Mouse (Mus musculus) B cell, adult (primary cell): ENCODE measurements around the gene Olfr10. TPM values are rescaled to one million over a fixed set of nuclear protein-coding genes. Genes with fewer than 3 reads are reported as not detected.

Source experiments
- total RNA-seq: library from RNA; stranded (reverse); gene quantifications from 4 replicates; pipeline ENCODE4 v1.2.4, GENCODE M21; 2023; ENCODE audit not compliant: inconsistent age

Olfr10 gene
- not detected in 4 replicates for total RNA-seq

DNA sequence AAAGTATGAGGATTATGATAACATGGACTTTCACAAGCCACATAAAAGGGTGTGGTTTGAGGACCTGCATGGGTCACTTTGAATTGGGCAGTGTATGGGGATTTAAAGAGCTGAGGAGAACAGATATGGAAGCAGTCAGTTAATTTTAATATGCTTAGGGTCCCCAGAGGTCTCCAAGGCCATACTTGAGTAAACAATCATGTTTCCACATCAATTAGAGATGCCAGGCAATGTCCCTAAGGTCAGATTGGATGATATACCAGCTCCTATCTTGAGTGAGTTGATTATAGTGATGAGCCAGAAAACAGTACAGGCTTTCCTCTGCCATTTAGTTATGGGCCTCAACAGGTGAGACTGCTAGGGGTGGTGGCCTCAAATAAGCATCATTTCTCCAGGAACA lies at the start of gene Olfr10:
Gene Olfr10, plus strand, starts transcription at position 301 of the 400 bp plus-strand sequence.

DNA sequence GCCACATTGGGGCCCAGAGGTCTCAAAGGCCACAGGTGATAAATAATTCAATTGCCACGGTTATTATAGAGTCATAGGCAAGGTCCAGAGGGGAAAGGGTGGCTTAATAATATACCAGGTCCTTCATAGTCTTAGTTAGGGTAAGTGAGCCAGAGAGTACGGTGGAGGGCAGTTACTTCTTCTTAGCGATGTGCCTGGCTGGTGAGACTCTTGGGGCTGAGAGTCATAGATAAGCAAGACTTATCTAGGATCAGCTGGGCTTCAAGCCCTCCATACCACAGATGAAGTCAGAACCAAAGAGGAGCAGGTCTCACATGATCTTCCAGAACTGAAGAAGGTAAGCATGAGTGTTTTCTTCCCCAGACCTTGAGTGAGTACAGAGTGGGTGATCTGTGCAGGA lies 26.3 kb upstream of the Olfr10 start, which contains the start of gene Olfr1393:
Gene Olfr1393, plus strand, starts transcription at position 83 of the 400 bp plus-strand sequence.

GRCm38 (mm10) chr11:49284982-49285381 lies 19.6 kb upstream of the Olfr10 start, which contains the start of gene Olfr1392:
Gene Olfr1392, plus strand, starts transcription at chr11:49285282.

DNA sequence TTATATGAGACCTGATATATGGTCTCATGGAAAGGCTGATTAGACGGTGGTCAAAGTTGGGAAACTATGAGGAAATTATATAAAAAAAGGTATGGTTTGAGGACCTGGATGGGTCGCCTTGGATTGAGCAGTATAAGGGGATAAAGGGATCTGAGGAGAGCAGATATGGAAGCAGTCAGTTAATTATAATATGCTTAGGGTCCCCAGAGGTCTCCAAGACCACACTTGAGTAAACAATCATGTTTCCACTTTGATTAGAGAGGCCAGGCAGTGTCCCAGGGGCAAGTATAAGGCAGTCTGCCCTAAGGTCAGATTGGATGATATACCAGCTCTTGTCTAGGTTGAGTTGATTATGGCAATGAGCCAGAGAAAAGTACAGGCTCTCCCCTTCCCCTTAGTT lies 17.9 kb downstream of the Olfr10 start, which contains the start of gene Olfr1391:
Gene Olfr1391, plus strand, starts transcription at position 301 of the 400 bp plus-strand sequence.

GRCm38 (mm10) chr11:49334888-49335287 lies 30.3 kb downstream of the Olfr10 start, which contains the start of gene Olfr1390:
Gene Olfr1390, plus strand, starts transcription at chr11:49335188.

Other genes with a start within 250 kb of the Olfr10 start
- gene Tgtp2, start 240.5 kb upstream of the Olfr10 start, total RNA-seq: 2.7 to 6.9 TPM (median 4.7 TPM) in 4 replicates
- gene Ifi47, start 228.2 kb upstream of the Olfr10 start, total RNA-seq: 34.5 to 48.6 TPM (median 39.6 TPM) in 4 replicates
- gene Olfr1396, start 189.9 kb upstream of the Olfr10 start, total RNA-seq: not detected in 4 replicates
- not detected in 4 replicates for gene Olfr1395, start 162.5 kb upstream of the Olfr10 start, total RNA-seq
- not detected in 4 replicates for gene Olfr1394, start 150.4 kb upstream of the Olfr10 start, total RNA-seq
- not detected in 4 replicates for gene Btnl9, start 117.6 kb upstream of the Olfr10 start, total RNA-seq
- 121 to 156 TPM (median 142 TPM) in 4 replicates for gene Zfp62, start 101.4 kb upstream of the Olfr10 start, total RNA-seq
- gene Mgat1, start 60.5 kb upstream of the Olfr10 start, total RNA-seq: 158 to 182 TPM (median 172 TPM) in 4 replicates
- 0.61 to 1.9 TPM (median 1.0 TPM) in 4 replicates for gene Olfr1393, start 26.4 kb upstream of the Olfr10 start, total RNA-seq
- gene Olfr1392, start 19.5 kb upstream of the Olfr10 start, total RNA-seq: 0.30 to 0.51 TPM in 2 of 4 replicates, not detected in the others
- not detected in 4 replicates for gene Olfr1391, start 18.0 kb downstream of the Olfr10 start, total RNA-seq
- gene Olfr1390, start 30.4 kb downstream of the Olfr10 start, total RNA-seq: not detected in 4 replicates
- not detected in 4 replicates for gene Olfr1389, start 118.3 kb downstream of the Olfr10 start, total RNA-seq
- gene Olfr1388, start 131.9 kb downstream of the Olfr10 start, total RNA-seq: 0.33 to 0.78 TPM (median 0.70 TPM) in 4 replicates
- gene Olfr1387, start 150.6 kb downstream of the Olfr10 start, total RNA-seq: not detected in 4 replicates
- gene Olfr1386, start 160.3 kb downstream of the Olfr10 start, total RNA-seq: not detected in 4 replicates
- 0.27 TPM in 1 of 4 replicates, not detected in the others for gene Olfr1385, start 184.3 kb downstream of the Olfr10 start, total RNA-seq
- not detected in 4 replicates for gene Olfr1384, start 202.0 kb downstream of the Olfr10 start, total RNA-seq
- gene Olfr1383, start 214.9 kb downstream of the Olfr10 start, total RNA-seq: not detected in 4 replicates
- gene Olfr1382, start 223.5 kb downstream of the Olfr10 start, total RNA-seq: not detected in 4 replicates
- gene Olfr1381, start 238.7 kb downstream of the Olfr10 start, total RNA-seq: not detected in 4 replicates